Mouse (Mus musculus) spleen, postnatal 36 days (tissue): Measurements from ENCODE around the gene Dclk2.

Source experiments
- DNase-seq, 2 experiments: peaks; one replicate each; pipeline ENCODE4 v3.0.0; 2022; ENCODE audit warnings: low spot score in 2 of 2, mixed read lengths in 1 of 2

The Dclk2 gene

GRCm38 (mm10) chr3:86844804-86845481, 75.7 kb downstream of the Dclk2 start:
- DNase-seq: peak; percentile 24 to 34

DNA sequence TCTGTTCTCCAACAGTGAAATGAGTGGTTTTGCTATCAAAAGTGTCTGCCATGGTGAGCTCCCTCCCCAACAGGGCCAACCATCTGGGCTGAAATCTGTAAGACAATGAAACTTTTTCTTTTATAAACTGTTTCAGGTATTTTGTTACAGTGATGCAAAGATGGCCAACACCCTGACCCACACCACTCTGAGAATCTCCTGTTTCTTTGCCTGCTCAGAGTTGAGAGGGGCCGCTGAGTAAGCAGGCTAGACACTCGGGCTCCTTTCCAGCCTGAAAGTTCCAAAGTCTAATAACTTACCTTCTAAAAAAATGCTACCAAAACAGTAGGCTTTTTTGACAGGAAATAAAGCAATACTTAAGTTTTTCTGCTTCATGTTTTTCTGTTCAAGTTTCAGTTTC, 78.2 kb downstream of the Dclk2 start:
- DNase-seq: no peak

GRCm38 (mm10) chr3:86839606-86840005, 81.0 kb downstream of the Dclk2 start:
- DNase-seq: no peak

DNA sequence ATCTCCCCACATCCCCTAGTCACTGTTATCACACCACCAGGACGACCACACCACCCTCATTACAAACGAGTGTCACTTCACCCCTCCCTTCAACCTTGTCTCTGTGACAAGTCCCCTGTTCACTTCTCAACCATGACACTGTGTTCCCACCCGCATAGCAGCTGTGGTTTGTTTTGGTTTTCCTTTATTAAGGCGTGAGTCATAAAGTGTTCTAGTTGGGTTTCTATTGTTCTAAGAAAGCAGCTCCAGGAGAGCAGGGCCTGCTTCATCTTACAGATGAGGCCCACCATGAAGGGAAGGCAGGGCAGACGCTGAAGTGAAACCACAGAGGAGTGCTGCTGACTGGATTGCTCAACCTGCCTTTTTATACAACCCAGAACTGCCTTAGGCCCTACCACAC, 83.3 kb downstream of the Dclk2 start:
- DNase-seq: no peak

- DNase-seq: no peak
Measured at GRCm38 (mm10) chr3:86835180-86835579, 85.5 kb downstream of the Dclk2 start.

GRCm38 (mm10) chr3:86834341-86834740, 86.3 kb downstream of the Dclk2 start:
- no peak for DNase-seq

GRCm38 (mm10) chr3:86832591-86833267, 87.9 kb downstream of the Dclk2 start:
- no peak for DNase-seq

- no peak for DNase-seq
Measured at GRCm38 (mm10) chr3:86832115-86832514, 88.5 kb downstream of the Dclk2 start.

- no peak for DNase-seq
Measured at GRCm38 (mm10) chr3:86827506-86827905, 93.1 kb downstream of the Dclk2 start.

- DNase-seq: no peak
Measured at GRCm38 (mm10) chr3:86821383-86821782, 99.3 kb downstream of the Dclk2 start.

- no peak for DNase-seq
Measured at GRCm38 (mm10) chr3:86820344-86820743, 100.3 kb downstream of the Dclk2 start.

DNA sequence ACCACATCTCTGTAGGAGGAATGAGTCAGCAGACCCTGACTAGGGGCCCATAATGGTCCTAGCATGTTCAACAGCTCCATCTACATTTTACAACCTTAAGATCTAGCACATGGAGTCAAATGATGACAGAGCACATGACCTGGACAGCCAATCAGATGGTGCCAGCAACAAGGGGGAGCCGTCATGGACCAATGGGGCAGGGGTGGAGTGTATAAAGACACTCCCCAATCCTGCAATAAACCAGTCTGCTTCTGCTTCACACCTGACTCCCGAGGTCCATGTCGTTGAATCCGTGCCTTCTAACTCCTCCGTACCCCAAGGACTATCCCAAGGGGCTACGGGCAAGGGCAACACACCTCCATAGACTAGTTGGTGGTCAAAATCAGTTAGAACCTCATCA, 101.3 kb downstream of the Dclk2 start:
- no peak for DNase-seq

GRCm38 (mm10) chr3:86818001-86818585, 102.6 kb downstream of the Dclk2 start:
- no peak for DNase-seq

GRCm38 (mm10) chr3:86812689-86813088, 108.0 kb downstream of the Dclk2 start:
- DNase-seq: peak; percentile 67 to 68

DNA sequence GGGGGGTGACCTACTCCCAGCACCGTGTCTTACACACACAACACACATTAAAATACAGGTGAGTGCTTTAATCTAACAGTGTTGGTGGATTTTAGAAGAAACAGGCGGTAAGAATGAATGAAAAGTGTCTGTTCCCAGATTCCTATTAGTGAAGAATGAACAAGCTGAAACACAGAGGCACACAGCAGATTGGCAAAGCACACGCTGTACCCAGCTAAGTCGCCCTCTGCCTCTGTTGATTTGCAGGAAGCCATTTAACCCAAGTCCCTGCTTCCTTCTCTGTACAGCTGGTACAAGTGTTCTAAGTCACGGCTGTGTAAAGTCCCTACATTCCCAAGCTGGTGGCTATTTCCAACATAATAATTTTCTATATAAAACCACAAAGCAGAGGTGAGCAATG, 109.7 kb downstream of the Dclk2 start:
- no peak for DNase-seq

DNA sequence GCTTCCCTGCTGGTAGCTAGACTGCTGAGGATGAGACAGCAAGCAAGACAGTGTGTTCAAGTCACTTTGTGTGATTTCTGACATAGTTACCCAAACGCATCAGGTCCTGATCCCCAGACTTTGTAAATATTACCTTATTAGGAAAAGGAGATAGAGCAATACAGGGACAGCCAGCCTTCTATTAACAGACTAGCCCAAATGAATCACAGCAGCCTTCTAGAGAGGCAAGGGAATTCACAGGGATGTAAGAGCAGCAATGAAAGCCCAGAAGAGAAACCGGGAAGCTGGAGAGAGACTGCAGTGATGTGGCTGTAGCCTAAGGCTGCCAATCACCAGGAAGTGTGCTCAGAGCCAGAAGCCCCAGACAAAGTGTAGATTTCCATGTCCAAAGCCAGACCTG, 111.0 kb downstream of the Dclk2 start:
- no peak for DNase-seq

GRCm38 (mm10) chr3:86809199-86809598, 111.5 kb downstream of the Dclk2 start:
- DNase-seq: no peak

- DNase-seq: no peak
Measured at GRCm38 (mm10) chr3:86807750-86808467, 112.7 kb downstream of the Dclk2 start.

DNA sequence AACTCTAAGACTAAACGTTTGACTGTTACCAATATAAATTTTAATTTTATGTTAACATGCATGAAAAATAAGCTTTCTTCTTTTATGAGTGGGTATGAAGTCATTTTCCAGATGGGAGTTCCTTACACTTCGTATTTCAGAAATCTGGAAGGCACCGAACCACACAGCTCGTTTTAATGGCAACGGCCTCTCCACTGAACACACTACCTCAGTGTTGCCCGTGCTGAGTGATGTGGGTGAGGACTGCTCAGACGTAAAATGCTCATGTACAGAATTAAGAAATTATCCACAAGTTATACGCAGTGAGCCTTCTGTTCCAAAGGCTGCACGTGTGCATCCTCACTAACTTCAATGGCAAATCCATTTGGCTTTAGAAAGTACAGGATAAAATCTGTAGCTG, 113.8 kb downstream of the Dclk2 start:
- DNase-seq: no peak

DNA sequence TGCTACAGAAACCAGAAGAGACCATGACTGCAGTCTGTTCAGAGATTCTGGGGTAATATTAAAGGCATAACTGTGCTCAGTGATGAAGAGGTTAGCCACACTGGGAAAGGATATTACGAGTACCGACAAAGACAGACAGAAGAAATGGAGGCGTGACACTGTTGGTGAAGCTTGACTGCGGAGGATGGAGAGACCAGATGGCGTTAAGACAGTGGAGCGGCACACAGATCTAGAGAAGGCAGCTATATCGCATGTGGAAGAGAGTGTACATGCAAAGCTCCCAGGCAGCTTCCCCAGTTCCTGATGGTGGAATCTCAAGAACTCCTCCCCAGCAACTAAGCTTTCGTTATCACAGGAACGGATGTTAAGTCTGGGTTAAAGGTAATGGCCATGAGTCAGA, 116.4 kb downstream of the Dclk2 start:
- no peak for DNase-seq

GRCm38 (mm10) chr3:86802825-86803224, 117.8 kb downstream of the Dclk2 start:
- no peak for DNase-seq

GRCm38 (mm10) chr3:86800841-86801240, 119.8 kb downstream of the Dclk2 start:
- no peak for DNase-seq

- DNase-seq: peak; percentile 37 to 69
Measured at GRCm38 (mm10) chr3:86799041-86799440, 121.6 kb downstream of the Dclk2 start.
